Mouse (Mus musculus): ENCODE measurements around the gene Pex7. TPM values are rescaled to one million over a fixed set of nuclear protein-coding genes. Genes with fewer than 3 reads are reported as not detected.

Pex7 gene
- polyA plus RNA-seq, 1 experiment from 2014 or later: 51.4 TPM

DNA sequence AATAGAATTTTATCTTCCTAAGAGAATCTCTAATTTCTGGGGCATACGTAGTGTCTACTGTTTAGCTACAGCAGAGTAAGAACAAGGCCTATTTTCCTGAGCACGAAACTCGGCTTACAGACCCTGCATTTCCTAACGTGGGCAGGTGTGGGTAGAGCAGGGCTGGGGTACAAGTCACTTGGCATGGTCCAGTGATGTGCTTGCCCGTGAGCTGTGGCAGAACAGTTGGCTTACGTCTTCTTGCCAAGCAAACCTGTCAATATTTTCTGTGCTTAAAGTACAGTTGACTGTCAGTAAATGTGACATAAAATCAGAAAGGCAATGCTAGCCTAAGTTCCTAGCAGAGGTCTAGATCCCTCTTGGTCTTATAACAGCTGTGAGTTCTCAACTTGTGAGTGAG lies 39.2 kb upstream of the Pex7 start:
- Histone ChIP-seq H3K9me3 (ENCODE audit: control insufficient read depth, low read length) (no peaks in the 10 kb centered on the region), H3K4me2 (ENCODE audit: low read depth, low read length) (no peak overlapping the region)
- WGBS: 93% methylated on average over 6 of the region's 6 CpGs

DNA sequence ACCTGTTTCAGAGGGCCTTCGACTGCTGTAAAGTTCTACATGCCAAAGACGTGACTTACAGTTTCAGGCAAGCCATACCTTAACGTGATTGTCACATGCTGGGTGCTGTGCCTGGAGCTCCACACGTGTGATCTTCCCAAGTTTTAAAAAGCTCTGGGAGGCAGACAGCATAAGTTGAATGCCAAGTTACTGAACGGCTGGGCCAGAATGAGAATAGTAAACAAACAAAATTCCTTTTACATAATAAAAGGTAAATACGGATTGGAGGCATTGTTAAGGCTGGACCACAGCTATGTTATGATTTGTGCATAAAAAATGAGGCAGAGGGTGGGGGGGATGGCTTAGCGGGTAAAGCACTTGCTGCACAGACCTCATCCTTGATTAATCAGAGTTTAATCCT lies 38.2 kb upstream of the Pex7 start:
- H3K4me2 ChIP-seq (ENCODE audit: low read depth, low read length): no peak overlapping the region
- H3K4me1 ChIP-seq (ENCODE audit: control insufficient read depth, insufficient read depth, low read length): 0 out of 2 replicates have a peak, but pooled peaks cover under 1% of the 10 kb centered on the region
- no peak overlapping the region for H3K27ac ChIP-seq (ENCODE audit: low read length)
- WGBS: 67% methylated on average over 7 of the region's 7 CpGs
- no peaks in the 10 kb centered on the region for H3K36me3 ChIP-seq (ENCODE audit: control insufficient read depth, insufficient read depth, low read length)
- H3K4me3 ChIP-seq (ENCODE audit: low read length): no peak overlapping the region
- no peak overlapping the region for H3K9ac ChIP-seq (ENCODE audit: low read depth, low read length)
- ATAC-seq: no peak
- H3K9me3 ChIP-seq (ENCODE audit: control insufficient read depth, low read length): no peaks in the 10 kb centered on the region
- no peaks in the 10 kb centered on the region for H3K27me3 ChIP-seq (replicated peaks; ENCODE audit: control insufficient read depth, insufficient read depth, low read length)

More for the DNA sequence above, 39.2 kb upstream of the Pex7 start:
- no peaks in the 10 kb centered on the region for H3K4me1 ChIP-seq (ENCODE audit: control insufficient read depth, insufficient read depth, low read length)
- H3K27me3 ChIP-seq (replicated peaks; ENCODE audit: control insufficient read depth, insufficient read depth, low read length): no peaks in the 10 kb centered on the region
- H3K9ac ChIP-seq (ENCODE audit: low read depth, low read length): no peak overlapping the region
- H3K36me3 ChIP-seq (ENCODE audit: control insufficient read depth, insufficient read depth, low read length): no peaks in the 10 kb centered on the region
- H3K27ac ChIP-seq (ENCODE audit: low read length): no peak overlapping the region
- H3K4me3 ChIP-seq (ENCODE audit: low read length): no peak overlapping the region
- ATAC-seq: no peak

DNA sequence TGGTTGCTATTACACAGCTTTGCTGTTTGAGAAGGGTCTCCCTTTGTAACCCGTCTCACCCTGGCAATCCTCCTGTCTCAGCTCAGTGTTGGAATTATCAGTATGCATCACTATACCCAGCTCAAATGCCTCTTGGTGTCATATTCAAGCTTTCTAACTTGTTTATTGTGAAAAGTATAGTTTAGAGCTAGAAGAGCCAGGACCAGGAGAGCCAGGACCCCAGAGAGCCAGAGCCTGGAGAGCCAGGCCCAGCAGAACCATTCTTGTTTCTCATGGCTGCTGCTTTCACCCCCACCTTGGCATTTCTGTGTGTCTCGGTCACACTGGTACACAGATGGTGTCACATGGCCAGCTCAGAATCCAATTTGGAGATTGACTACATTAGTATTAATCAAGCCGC lies 35.1 kb upstream of the Pex7 start:
- Histone ChIP-seq H3K9ac (ENCODE audit: low read depth, low read length) (no peak overlapping the region), H3K27me3 (replicated peaks; ENCODE audit: control insufficient read depth, insufficient read depth, low read length) (no peaks in the 10 kb centered on the region), H3K4me1 (ENCODE audit: control insufficient read depth, insufficient read depth, low read length) (peaks cover 12% of the 10 kb centered on the region; the same call in 1 of the 2 replicates), H3K36me3 (ENCODE audit: control insufficient read depth, insufficient read depth, low read length) (no peaks in the 10 kb centered on the region), H3K4me2 (ENCODE audit: low read depth, low read length) (no peak overlapping the region), H3K27ac (ENCODE audit: low read length) (no peak overlapping the region), H3K9me3 (ENCODE audit: control insufficient read depth, low read length) (no peaks in the 10 kb centered on the region), H3K4me3 (ENCODE audit: low read length) (no peak overlapping the region)
- whole genome bisulfite sequencing: 97% methylated on average over 3 of the region's 3 CpGs
- ATAC-seq: no peak

GRCm38 (mm10) chr10:19941914-19942313 lies 34.4 kb upstream of the Pex7 start:
- 85% methylated on average over 9 of the region's 9 CpGs for WGBS

GRCm38 (mm10) chr10:19941063-19941462 lies 33.6 kb upstream of the Pex7 start:
- Histone ChIP-seq H3K9me3 (ENCODE audit: control insufficient read depth, low read length) (no peaks in the 10 kb centered on the region), H3K36me3 (ENCODE audit: control insufficient read depth, insufficient read depth, low read length) (no peaks in the 10 kb centered on the region), H3K9ac (ENCODE audit: low read depth, low read length) (no peak overlapping the region), H3K27ac (ENCODE audit: low read length) (no peak overlapping the region), H3K4me1 (ENCODE audit: control insufficient read depth, insufficient read depth, low read length) (peaks cover 21% of the 10 kb centered on the region), H3K27me3 (replicated peaks; ENCODE audit: control insufficient read depth, insufficient read depth, low read length) (no peaks in the 10 kb centered on the region), H3K4me2 (ENCODE audit: low read depth, low read length) (no peak overlapping the region), H3K4me3 (ENCODE audit: low read length) (no peak overlapping the region)
- ATAC-seq: no peak
- 55% methylated on average over 6 of the region's 6 CpGs for WGBS

More at GRCm38 (mm10) chr10:19941914-19942313, 34.4 kb upstream of the Pex7 start:
- ATAC-seq: no peak
- Histone ChIP-seq H3K27ac (ENCODE audit: low read length) (no peak overlapping the region), H3K4me3 (ENCODE audit: low read length) (no peak overlapping the region), H3K9me3 (ENCODE audit: control insufficient read depth, low read length) (no peaks in the 10 kb centered on the region), H3K36me3 (ENCODE audit: control insufficient read depth, insufficient read depth, low read length) (no peaks in the 10 kb centered on the region), H3K4me1 (ENCODE audit: control insufficient read depth, insufficient read depth, low read length) (peaks cover 16% of the 10 kb centered on the region), H3K4me2 (ENCODE audit: low read depth, low read length) (no peak overlapping the region), H3K9ac (ENCODE audit: low read depth, low read length) (no peak overlapping the region), H3K27me3 (replicated peaks; ENCODE audit: control insufficient read depth, insufficient read depth, low read length) (no peaks in the 10 kb centered on the region)

DNA sequence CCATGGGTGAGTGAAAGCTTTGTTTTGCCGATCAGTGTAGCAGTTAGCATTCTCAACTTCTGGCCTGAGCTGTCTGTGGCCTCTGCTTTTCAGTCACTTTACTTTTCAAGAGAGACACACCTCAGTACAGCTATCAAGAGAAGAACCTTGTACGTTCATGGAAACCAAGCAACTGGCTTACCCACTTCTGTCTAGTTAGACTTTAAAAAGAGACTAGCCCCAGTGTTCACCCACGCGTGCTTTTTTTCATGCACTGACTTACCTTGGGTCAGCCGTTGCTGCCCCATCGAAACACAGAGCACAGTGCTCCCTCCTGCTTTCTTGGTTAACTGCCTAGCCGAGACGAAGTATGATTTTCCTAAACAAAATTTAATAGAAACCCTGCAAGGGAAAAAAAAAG lies 33.1 kb upstream of the Pex7 start:
- WGBS: 85% methylated on average over 8 of the region's 8 CpGs
- peaks cover 24% of the 10 kb centered on the region for H3K4me1 ChIP-seq (ENCODE audit: control insufficient read depth, insufficient read depth, low read length)
- ATAC-seq: no peak

DNA sequence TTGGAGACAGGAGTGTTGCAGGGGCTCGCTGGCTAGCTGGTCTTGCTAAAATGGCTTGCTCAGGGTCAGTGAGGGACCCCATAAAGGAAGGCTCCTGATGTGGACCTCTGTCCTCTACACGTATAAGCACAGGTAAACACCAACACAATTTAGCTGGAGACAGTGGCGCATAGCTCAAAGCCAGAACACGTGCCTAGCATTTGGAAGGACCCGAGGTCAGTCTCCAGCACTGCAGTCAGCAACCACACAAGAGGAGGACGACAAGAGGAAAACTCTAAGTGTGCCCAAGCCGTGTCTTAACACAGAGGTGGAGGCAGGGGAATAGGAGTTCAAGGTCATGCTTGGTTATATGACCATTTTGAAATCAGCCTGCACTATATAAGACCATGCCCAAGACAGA lies 32.6 kb upstream of the Pex7 start:
- Histone ChIP-seq H3K4me2 (ENCODE audit: low read depth, low read length) (no peak overlapping the region), H3K36me3 (ENCODE audit: control insufficient read depth, insufficient read depth, low read length) (no peaks in the 10 kb centered on the region), H3K9me3 (ENCODE audit: control insufficient read depth, low read length) (no peaks in the 10 kb centered on the region), H3K4me1 (ENCODE audit: control insufficient read depth, insufficient read depth, low read length) (peaks cover 24% of the 10 kb centered on the region), H3K27ac (ENCODE audit: low read length) (no peak overlapping the region), H3K9ac (ENCODE audit: low read depth, low read length) (no peak overlapping the region), H3K27me3 (replicated peaks; ENCODE audit: control insufficient read depth, insufficient read depth, low read length) (no peaks in the 10 kb centered on the region), H3K4me3 (ENCODE audit: low read length) (no peak overlapping the region)
- 90% methylated on average over 7 of the region's 7 CpGs for WGBS
- no peak for ATAC-seq

More for the DNA sequence above, 33.1 kb upstream of the Pex7 start:
- no peaks in the 10 kb centered on the region for H3K9me3 ChIP-seq (ENCODE audit: control insufficient read depth, low read length)
- H3K9ac ChIP-seq (ENCODE audit: low read depth, low read length): no peak overlapping the region
- no peak overlapping the region for H3K4me2 ChIP-seq (ENCODE audit: low read depth, low read length)
- no peaks in the 10 kb centered on the region for H3K36me3 ChIP-seq (ENCODE audit: control insufficient read depth, insufficient read depth, low read length)
- no peak overlapping the region for H3K4me3 ChIP-seq (ENCODE audit: low read length)
- H3K27me3 ChIP-seq (replicated peaks; ENCODE audit: control insufficient read depth, insufficient read depth, low read length): no peaks in the 10 kb centered on the region
- H3K27ac ChIP-seq (ENCODE audit: low read length): no peak overlapping the region

DNA sequence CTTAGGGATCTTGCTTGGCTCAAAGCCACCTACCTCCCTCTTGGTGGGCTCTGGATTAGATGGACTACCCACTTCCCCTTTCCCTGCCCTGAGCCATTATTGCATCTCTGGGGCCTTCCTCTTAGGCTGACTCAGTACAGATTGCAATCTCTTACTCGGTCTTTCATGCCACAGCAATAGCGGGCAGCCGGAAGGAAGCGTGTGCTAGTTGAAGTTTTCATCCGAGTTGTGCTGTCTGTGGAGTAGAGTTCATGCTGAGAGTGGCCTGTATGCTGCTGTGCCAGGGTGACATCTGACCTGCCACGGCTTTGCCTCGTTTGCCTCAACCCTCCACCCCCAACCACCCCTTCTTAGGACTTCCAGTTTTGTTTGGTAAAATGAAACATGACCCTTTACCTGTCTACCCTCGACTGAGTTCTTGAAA lies 31.8 kb upstream of the Pex7 start:
- no peaks in the 10 kb centered on the region for H3K9me3 ChIP-seq (ENCODE audit: control insufficient read depth, low read length)
- H3K4me3 ChIP-seq (ENCODE audit: low read length): no peak overlapping the region
- H3K9ac ChIP-seq (ENCODE audit: low read depth, low read length): no peak overlapping the region
- no peak for ATAC-seq
- H3K27me3 ChIP-seq (replicated peaks; ENCODE audit: control insufficient read depth, insufficient read depth, low read length): no peaks in the 10 kb centered on the region
- H3K4me1 ChIP-seq (ENCODE audit: control insufficient read depth, insufficient read depth, low read length): peaks cover 24% of the 10 kb centered on the region
- WGBS: 62% methylated on average over 8 of the region's 8 CpGs
- H3K36me3 ChIP-seq (ENCODE audit: control insufficient read depth, insufficient read depth, low read length): no peaks in the 10 kb centered on the region
- H3K4me2 ChIP-seq (ENCODE audit: low read depth, low read length): no peak overlapping the region
- H3K27ac ChIP-seq (ENCODE audit: low read length): no peak overlapping the region

- Histone ChIP-seq H3K36me3 (ENCODE audit: control insufficient read depth, insufficient read depth, low read length) (no peaks in the 10 kb centered on the region), H3K27me3 (replicated peaks; ENCODE audit: control insufficient read depth, insufficient read depth, low read length) (no peaks in the 10 kb centered on the region), H3K4me3 (ENCODE audit: low read length) (no peak overlapping the region), H3K27ac (ENCODE audit: low read length) (no peak overlapping the region), H3K9me3 (ENCODE audit: control insufficient read depth, low read length) (no peaks in the 10 kb centered on the region), H3K4me2 (ENCODE audit: low read depth, low read length) (no peak overlapping the region), H3K9ac (ENCODE audit: low read depth, low read length) (no peak overlapping the region), H3K4me1 (ENCODE audit: control insufficient read depth, insufficient read depth, low read length) (peaks cover 24% of the 10 kb centered on the region)
- WGBS: 73% methylated on average over 6 of the region's 6 CpGs
- no peak for ATAC-seq
These were observed 31.2 kb upstream of the Pex7 start for GRCm38 (mm10) chr10:19938738-19939137.

All from intestine, embryonic 16.5 days (tissue).